Mouse (Mus musculus): ENCODE measurements around the gene Shroom3. TPM values are rescaled to one million over a fixed set of nuclear protein-coding genes. Genes with fewer than 3 reads are reported as not detected.

Gene Shroom3
- polyA plus RNA-seq, 1 experiment from 2014 or later = 3.2 TPM

DNA sequence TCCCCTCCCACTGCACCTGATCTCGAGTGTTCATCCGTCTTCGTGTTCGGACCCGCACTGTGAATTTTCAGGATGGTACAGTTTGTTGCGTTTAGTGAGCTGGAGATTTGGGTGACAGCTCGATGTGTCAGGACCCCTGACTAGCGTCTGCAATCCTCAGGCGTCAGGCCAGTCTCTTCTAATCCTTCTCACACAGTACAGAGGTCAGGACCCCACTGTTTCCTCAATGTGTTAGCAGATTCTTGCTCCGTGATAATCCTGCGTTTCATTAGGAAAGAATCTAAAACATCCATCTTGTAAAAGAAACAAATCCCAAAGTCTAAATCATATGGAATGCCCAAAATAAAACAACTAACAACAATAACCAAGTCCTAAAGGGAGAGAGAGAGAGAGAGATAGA lies 18.5 kb downstream of the Shroom3 start:
- H3K27ac ChIP-seq = no peak overlapping the region
- H3K36me3 ChIP-seq = no peaks in the 10 kb centered on the region
- 49% methylated on average over 11 of the region's 11 CpGs for WGBS
- no peaks in the 10 kb centered on the region for H3K27me3 ChIP-seq
- no peak overlapping the region for H3K4me2 ChIP-seq
- H3K4me1 ChIP-seq = peaks cover 11% of the 10 kb centered on the region; the same call in 1 of the 2 replicates
- no peak for ATAC-seq (ENCODE audit: insufficient number of reproducible peaks, low FRiP score, low TSS enrichment, low read depth)
- no peak overlapping the region for H3K9ac ChIP-seq
- no peak overlapping the region for H3K4me3 ChIP-seq
- H3K9me3 ChIP-seq = no peaks in the 10 kb centered on the region

DNA sequence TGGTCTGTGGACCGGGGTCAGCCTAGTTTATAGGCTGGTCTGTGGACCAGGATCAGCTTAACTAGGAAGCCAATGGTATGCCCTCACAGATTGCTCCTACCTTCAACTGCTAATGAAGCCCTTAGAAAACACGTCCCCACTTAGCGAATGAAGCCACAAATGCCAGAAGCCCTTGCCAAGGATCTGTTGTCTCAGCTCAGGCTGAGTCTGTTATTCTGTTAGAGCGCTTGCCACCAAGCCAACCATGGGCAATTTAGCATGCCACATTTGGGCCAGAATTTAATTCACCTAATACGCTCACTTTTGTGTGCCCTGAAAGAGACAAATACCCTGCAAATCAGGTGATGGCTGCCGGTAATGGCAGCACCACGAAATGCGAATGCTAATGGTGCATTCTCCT lies 20.4 kb downstream of the Shroom3 start:
- Histone ChIP-seq H3K27ac (no peak overlapping the region), H3K36me3 (no peaks in the 10 kb centered on the region), H3K4me1 (peaks cover 5% of the 10 kb centered on the region; the same call in 1 of the 2 replicates), H3K4me2 (no peak overlapping the region), H3K9me3 (no peaks in the 10 kb centered on the region), H3K9ac (no peak overlapping the region), H3K4me3 (no peak overlapping the region), H3K27me3 (no peaks in the 10 kb centered on the region)
- WGBS = 76% methylated on average over 8 of the region's 8 CpGs
- no peak for ATAC-seq (ENCODE audit: insufficient number of reproducible peaks, low FRiP score, low TSS enrichment, low read depth)

DNA sequence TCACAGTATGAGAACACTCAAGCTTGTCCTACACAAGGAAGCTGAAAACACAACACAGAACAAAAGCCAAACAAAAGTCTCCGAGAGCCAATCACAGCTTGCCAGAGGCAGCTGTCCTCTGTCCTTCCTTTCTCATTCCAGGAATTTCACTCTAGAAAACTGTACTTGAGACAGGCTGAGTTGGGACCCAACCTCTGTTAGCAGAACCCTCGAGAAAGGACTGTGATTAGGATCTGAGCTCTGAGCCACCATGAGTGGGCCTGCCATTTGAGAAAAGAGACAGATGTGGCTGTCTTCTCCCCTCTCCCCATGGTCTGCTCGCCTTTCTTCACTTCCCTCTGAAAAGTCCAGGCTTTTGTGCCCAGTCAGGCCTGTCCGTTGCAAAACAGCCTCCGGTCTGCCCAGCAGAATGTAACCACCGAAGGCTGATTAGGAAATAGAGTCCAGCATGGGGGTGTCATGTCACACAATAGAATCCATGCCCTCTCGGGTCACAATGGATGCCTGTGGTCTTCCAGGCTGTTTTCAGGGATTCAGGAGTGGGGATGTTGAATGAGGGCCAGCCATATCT lies 24.8 kb downstream of the Shroom3 start:
- Histone ChIP-seq H3K4me1 (no peaks in the 10 kb centered on the region; the same call in 1 of the 2 replicates), H3K4me3 (no peak overlapping the region), H3K9ac (no peak overlapping the region), H3K36me3 (no peaks in the 10 kb centered on the region), H3K9me3 (no peaks in the 10 kb centered on the region), H3K4me2 (no peak overlapping the region), H3K27me3 (no peaks in the 10 kb centered on the region), H3K27ac (no peak overlapping the region)
- no peak for ATAC-seq (ENCODE audit: insufficient number of reproducible peaks, low FRiP score, low TSS enrichment, low read depth)
- 75% methylated on average over 7 of the region's 7 CpGs for WGBS

DNA sequence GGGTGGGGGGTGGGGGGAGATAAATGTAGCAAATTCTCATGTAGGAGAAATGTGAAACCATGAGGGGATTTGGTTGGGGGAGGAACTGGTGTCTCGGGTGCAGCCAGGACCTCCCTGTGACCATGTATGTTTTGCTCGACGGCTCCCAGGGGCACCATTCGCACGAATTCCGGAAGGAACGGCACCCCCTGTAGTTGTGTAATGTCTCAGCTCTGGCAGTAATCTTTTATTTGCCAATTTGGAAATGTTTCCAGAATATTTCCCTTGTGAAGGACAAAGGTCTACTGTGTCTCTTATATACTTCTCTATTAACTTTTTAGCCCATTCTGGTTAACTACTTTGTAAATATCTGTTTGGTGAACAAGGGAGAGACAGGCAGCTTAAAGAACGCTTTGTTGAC lies 27.5 kb downstream of the Shroom3 start:
- Histone ChIP-seq H3K27me3 (no peaks in the 10 kb centered on the region), H3K4me3 (no peak overlapping the region), H3K9me3 (no peaks in the 10 kb centered on the region), H3K4me1 (no peaks in the 10 kb centered on the region; the same call in 1 of the 2 replicates), H3K36me3 (no peaks in the 10 kb centered on the region), H3K27ac (no peak overlapping the region), H3K4me2 (no peak overlapping the region), H3K9ac (no peak overlapping the region)
- WGBS = 39% methylated on average over 8 of the region's 8 CpGs
- ATAC-seq (ENCODE audit: insufficient number of reproducible peaks, low FRiP score, low TSS enrichment, low read depth) = no peak

DNA sequence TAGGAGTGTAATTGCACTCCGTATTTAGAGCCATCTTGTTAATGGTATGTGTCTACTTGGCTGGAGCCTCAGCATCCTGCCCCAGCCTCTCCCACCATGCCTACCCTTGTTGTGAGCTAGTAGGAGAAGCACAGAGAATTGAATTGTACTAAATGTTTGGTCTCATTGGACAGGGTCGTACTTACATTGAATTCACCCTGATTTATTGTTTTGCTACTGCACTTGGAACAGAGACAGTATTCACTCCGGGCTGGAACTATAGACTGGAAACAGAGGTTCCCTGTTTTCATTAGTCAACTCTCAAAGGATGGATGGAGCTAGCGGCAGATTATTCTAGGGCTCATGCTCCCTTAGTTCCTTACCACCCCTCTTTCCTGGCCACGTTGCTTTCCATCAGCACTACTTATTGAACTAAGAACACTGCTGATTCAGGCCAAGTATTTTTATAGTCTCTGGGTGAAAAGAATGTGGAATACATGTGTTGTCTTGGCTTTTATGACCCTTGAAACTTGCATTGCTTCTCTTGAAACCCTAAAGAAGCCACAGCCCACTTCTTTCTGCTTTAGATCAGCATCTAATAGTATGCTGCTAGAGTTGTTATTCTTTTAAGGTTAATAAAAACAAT lies 28.5 kb downstream of the Shroom3 start:
- H3K27me3 ChIP-seq = no peaks in the 10 kb centered on the region

DNA sequence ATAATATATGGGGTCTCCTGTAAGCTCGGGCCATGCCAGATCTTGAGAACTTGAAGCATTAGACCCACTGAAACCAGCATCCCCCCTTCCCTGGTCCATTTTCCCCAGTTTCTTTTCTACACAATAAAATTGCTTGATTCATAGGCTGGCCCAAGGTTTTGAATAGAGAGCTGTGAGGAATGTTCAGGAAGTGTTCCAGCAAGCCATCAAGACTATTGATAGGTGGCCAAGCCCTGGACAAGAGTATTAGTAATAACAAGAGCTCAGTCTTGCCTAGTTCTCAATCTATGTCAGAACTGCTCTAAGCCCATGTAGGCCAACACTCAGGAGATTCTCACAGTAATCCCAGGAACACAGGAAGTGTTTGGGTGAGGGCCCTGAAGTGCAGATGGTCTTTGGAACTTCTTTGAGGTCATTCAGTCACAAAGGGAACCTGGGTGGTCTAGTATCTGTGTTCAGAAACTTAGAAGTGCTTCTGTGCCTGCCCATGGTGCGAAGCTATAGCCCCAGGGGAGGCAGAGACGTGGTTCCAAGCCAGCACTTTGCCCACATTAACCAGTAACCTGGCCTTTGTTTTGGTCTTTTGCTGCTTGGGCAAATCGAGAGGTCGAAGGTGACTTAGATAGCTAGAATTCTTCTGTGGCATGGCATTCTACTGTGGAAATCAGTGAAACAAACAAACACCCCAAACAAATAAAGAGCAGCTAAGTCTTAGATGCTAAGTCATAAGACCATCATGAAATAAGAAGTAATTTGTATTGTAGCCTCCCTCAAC lies 29.6 kb downstream of the Shroom3 start:
- no peak overlapping the region for H3K9ac ChIP-seq
- ATAC-seq (ENCODE audit: insufficient number of reproducible peaks, low FRiP score, low TSS enrichment, low read depth) = no peak
- H3K9me3 ChIP-seq = no peaks in the 10 kb centered on the region
- no peak overlapping the region for H3K4me3 ChIP-seq
- no peaks in the 10 kb centered on the region; the same call in 1 of the 2 replicates for H3K4me1 ChIP-seq
- 75% methylated on average over 5 of the region's 5 CpGs for WGBS
- no peak overlapping the region for H3K27ac ChIP-seq
- H3K36me3 ChIP-seq = no peaks in the 10 kb centered on the region
- H3K27me3 ChIP-seq = no peaks in the 10 kb centered on the region
- no peak overlapping the region for H3K4me2 ChIP-seq

More for the DNA sequence above, 28.5 kb downstream of the Shroom3 start:
- H3K4me2 ChIP-seq = no peak overlapping the region
- no peaks in the 10 kb centered on the region; the same call in 1 of the 2 replicates for H3K4me1 ChIP-seq
- no peaks in the 10 kb centered on the region for H3K36me3 ChIP-seq
- H3K4me3 ChIP-seq = no peak overlapping the region
- WGBS = 40% methylated on average over 5 of the region's 5 CpGs
- H3K9me3 ChIP-seq = no peaks in the 10 kb centered on the region
- ATAC-seq (ENCODE audit: insufficient number of reproducible peaks, low FRiP score, low TSS enrichment, low read depth) = no peak
- H3K27ac ChIP-seq = 0 out of 2 replicates have a peak overlapping the region, but pooled peaks have one; percentile 34
- no peak overlapping the region for H3K9ac ChIP-seq

DNA sequence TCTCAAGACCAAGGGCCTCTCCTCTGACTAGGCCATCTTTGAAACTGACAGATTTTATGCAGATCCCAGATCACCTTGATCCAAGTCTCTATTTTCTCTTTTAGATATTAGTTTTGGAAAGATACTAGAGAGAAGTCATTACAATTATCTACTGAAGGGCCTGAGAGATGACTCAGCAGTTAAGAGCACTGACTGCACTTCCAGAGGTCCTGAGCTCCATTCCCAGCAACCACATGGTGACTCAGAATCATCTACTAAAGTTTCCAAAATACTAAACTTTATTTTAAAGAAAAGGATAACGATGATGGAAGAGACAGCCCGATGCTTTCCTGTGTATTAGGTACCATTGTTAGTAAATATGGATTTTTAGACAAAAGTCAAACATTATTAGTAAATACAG lies 31.7 kb downstream of the Shroom3 start:
- no peak for ATAC-seq (ENCODE audit: insufficient number of reproducible peaks, low FRiP score, low TSS enrichment, low read depth)
- Histone ChIP-seq H3K4me1 (no peaks in the 10 kb centered on the region; the same call in 1 of the 2 replicates), H3K27me3 (no peaks in the 10 kb centered on the region), H3K4me2 (no peak overlapping the region), H3K9ac (no peak overlapping the region), H3K9me3 (no peaks in the 10 kb centered on the region), H3K27ac (no peak overlapping the region), H3K36me3 (no peaks in the 10 kb centered on the region), H3K4me3 (no peak overlapping the region)
- 89% methylated on average over 2 of the region's 2 CpGs for WGBS

DNA sequence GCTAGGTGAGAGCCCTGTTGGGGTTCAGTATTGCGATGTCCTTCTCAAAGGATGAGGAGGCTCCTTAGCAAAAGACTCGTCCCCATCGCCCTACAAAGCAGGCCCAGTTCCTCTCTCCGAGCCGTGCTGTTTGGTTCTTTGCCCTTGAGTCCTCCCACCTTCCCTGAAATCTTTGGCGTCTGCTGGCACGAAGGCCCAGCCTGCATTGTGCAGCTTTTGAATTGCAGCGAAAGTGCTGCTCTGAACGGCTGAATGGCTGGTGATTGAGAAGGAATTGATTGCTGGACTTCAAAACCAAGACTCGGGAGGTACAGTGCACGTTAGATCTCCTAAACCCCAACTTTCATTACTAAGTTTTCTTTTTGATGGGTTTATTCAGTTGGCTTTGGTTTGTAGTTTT lies 32.1 kb downstream of the Shroom3 start:
- H3K9me3 ChIP-seq = no peaks in the 10 kb centered on the region
- 66% methylated on average over 11 of the region's 11 CpGs for WGBS
- H3K36me3 ChIP-seq = no peaks in the 10 kb centered on the region
- H3K4me2 ChIP-seq = no peak overlapping the region
- no peak overlapping the region for H3K4me3 ChIP-seq
- no peak overlapping the region for H3K27ac ChIP-seq
- ATAC-seq (ENCODE audit: insufficient number of reproducible peaks, low FRiP score, low TSS enrichment, low read depth) = no peak
- H3K9ac ChIP-seq = no peak overlapping the region
- H3K27me3 ChIP-seq = no peaks in the 10 kb centered on the region
- no peaks in the 10 kb centered on the region; the same call in 1 of the 2 replicates for H3K4me1 ChIP-seq

DNA sequence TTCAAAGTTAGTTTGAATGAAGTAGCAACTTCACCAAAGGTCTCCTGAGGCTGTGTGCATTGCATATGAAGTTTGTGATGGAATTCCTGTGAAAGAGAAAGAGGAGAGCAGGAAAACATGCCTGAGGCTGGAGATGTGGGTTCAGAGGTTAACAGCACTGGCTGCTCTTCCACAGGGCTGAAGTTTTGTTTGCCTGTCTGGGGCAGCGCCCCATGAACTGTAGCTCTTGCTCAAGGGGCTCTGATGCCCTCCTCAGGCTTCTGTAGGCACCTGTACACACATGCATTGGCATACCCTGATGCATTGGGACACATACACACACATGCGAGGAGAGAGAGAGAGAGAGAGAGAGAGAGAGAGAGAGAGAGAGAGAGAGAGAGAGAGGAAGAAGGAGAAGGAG lies 32.7 kb downstream of the Shroom3 start:
- 77% methylated on average over 2 of the region's 2 CpGs for WGBS
- no peak overlapping the region for H3K9ac ChIP-seq
- no peaks in the 10 kb centered on the region for H3K36me3 ChIP-seq
- no peak overlapping the region for H3K27ac ChIP-seq
- no peaks in the 10 kb centered on the region for H3K9me3 ChIP-seq
- no peak for ATAC-seq (ENCODE audit: insufficient number of reproducible peaks, low FRiP score, low TSS enrichment, low read depth)
- H3K27me3 ChIP-seq = no peaks in the 10 kb centered on the region
- H3K4me3 ChIP-seq = no peak overlapping the region
- H3K4me2 ChIP-seq = no peak overlapping the region
- H3K4me1 ChIP-seq = no peaks in the 10 kb centered on the region

DNA sequence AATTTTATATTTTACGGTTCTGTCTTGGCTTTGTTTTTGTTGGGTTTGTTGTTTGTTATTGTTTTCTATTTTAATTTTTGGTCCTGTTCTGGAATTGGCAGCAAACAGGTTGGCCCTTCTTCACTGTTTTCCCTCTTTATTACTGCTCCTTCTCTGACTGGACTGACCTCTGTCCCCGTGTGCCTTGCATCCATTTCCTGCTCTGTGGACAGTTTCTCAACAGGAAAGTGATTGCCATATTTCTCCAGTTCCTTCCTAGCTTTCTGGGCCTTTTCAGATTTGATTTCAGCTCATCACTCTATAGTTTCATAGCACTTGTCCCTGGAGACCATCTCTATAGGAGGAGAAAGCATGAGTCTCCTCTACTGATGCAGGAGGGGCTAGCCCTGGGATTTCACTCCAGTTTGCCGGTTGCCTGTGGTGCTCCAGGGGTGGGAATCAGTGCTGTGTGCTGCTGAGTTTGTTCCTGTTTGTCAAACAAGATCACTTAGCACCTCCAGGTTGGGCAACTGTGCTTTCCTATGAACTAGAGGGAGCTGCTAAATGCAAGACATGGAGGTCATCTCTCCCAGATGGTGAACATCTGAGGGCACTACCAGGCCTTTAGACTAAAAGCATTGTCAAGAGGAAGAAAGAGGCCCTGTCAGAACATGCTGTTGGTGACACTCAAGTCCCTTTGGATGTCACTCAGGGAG lies 34.6 kb downstream of the Shroom3 start:
- H3K4me2 ChIP-seq = no peak overlapping the region
- no peak overlapping the region for H3K9ac ChIP-seq
- no peak overlapping the region for H3K27ac ChIP-seq
- no peaks in the 10 kb centered on the region for H3K4me1 ChIP-seq
- H3K36me3 ChIP-seq = no peaks in the 10 kb centered on the region
- no peaks in the 10 kb centered on the region for H3K27me3 ChIP-seq
- 65% methylated on average over 3 of the region's 3 CpGs for WGBS
- no peaks in the 10 kb centered on the region for H3K9me3 ChIP-seq
- no peak overlapping the region for H3K4me3 ChIP-seq
- no peak for ATAC-seq (ENCODE audit: insufficient number of reproducible peaks, low FRiP score, low TSS enrichment, low read depth)

DNA sequence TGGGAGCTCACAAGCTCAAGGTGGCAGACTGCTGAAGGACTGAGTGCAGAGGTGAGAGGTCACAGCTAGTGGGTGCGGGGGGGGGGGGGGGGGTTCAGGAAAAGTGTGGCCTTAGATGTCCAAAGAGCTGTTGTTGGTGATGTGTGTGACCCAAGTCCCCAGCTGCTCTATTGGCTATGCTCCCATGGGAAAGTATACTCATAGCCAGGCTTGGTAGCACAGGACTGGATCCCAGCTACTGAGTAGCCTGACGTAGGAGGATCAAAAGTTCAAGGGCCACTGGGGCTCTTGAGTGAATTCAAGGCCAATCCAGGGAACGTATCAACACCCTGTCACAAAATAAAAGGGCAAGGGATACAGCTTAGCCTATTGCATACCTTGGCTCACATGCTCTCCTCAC lies 35.6 kb downstream of the Shroom3 start:
- Histone ChIP-seq H3K4me1 (no peaks in the 10 kb centered on the region), H3K36me3 (no peaks in the 10 kb centered on the region), H3K27ac (no peak overlapping the region), H3K27me3 (no peaks in the 10 kb centered on the region), H3K4me2 (no peak overlapping the region), H3K9ac (no peak overlapping the region), H3K9me3 (no peaks in the 10 kb centered on the region), H3K4me3 (no peak overlapping the region)
- WGBS = 77% methylated on average over 3 of the region's 3 CpGs
- ATAC-seq (ENCODE audit: insufficient number of reproducible peaks, low FRiP score, low TSS enrichment, low read depth) = no peak

DNA sequence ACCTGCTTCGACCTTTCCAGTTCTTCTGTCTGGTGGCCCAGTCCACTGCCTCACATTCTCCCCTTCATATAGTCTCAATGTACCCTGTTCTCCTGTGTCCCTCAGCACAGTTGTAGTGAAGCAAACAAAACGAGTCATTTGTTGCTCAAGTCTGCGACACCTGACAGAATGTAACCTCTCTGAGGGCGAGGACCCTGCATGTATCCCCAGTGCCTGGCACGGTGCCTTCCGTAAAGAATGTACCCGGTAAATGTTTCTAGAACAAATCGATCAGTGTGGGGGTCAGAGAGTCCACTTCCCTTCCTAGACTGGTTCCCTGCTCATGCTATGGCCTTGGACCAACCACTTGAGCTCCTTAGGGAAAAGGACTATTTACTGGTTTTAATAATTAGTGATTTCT lies 38.4 kb downstream of the Shroom3 start:
- H3K27ac ChIP-seq = no peak overlapping the region
- H3K4me1 ChIP-seq = no peaks in the 10 kb centered on the region
- H3K4me3 ChIP-seq = no peak overlapping the region
- no peaks in the 10 kb centered on the region for H3K9me3 ChIP-seq
- H3K4me2 ChIP-seq = no peak overlapping the region
- WGBS = 79% methylated on average over 8 of the region's 8 CpGs
- H3K27me3 ChIP-seq = no peaks in the 10 kb centered on the region
- no peaks in the 10 kb centered on the region for H3K36me3 ChIP-seq
- no peak for ATAC-seq (ENCODE audit: insufficient number of reproducible peaks, low FRiP score, low TSS enrichment, low read depth)
- H3K9ac ChIP-seq = no peak overlapping the region

All from limb, embryonic 15.5 days (tissue).